Mouse (Mus musculus) liver, embryonic 14.5 days (tissue): Measurements from ENCODE around the gene Rbfox1.

ENCODE experiments used
- CTCF ChIP-seq: IDR thresholded peaks from 2 replicates; pipeline ENCODE4 v1.5.1; 2016; ENCODE audit warnings: antibody characterized with exemption, low read depth, control low read depth
- EP300 ChIP-seq: IDR thresholded peaks from 2 replicates; pipeline ENCODE4 v1.6.1; 2016; ENCODE audit warnings: antibody characterized with exemption, low read depth

- TF ChIP-seq CTCF: no peak
- no peak for TF ChIP-seq EP300
Measured at GRCm38 (mm10) chr16:6062495-6062894, 177.3 kb downstream of the Rbfox1 start.
